Mouse (Mus musculus) ovary, postnatal 10 days (tissue): ENCODE measurements at regions not wholly inside any gene's neighbourhood (a gene's known extent, or its start where the extent isn't known, plus 50 kb on each side); places are given as distances from the start of the nearest gene placed in this dataset.

ENCODE experiments used
- DNase-seq: peaks from one replicate; pipeline ENCODE4 v3.0.0; 2022; ENCODE audit warnings: low spot score

GRCm38 (mm10) chr15:94219907-94220306 lies 245.3 kb downstream of the Adamts20 start:
- no peak for DNase-seq

DNA sequence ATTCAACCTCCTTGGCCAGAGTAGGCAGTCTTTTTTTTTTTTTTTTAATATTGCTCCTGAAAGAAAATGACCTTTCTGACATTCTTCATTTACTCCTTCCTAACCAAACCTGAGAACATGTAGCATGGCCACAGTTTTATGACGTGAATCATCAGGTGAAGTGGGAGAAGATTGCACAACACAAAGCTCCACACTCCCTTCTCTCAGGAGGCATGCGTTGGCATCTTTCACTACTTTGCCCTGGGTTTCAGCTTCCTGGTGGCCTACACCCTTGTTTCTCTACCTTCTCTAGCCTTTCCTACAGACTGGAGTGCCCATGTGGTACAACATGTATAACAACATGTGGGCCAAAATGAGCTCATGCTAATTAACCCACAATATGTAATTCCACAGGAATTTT lies 248.5 kb downstream of the Adamts20 start:
- no peak for DNase-seq

DNA sequence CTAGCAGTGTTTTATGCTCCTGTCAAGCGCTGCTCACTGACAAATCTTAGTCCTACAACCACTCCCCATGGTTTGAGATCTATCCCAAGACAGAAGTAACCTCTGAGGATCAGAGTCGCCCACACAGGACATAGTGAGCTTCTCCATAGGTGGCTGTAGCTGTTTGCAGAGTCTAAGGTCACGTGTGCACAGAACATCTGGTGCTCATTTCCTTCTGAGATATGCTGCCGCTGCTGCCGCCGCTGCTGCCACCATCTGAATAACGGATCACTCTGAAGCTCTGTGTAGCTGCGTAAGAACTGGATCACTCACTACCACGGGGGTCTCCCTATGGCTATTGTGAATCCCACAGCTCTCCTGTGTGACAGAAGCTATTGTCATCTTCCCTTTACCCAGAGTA lies 250.8 kb downstream of the Adamts20 start:
- DNase-seq, result no peak

DNA sequence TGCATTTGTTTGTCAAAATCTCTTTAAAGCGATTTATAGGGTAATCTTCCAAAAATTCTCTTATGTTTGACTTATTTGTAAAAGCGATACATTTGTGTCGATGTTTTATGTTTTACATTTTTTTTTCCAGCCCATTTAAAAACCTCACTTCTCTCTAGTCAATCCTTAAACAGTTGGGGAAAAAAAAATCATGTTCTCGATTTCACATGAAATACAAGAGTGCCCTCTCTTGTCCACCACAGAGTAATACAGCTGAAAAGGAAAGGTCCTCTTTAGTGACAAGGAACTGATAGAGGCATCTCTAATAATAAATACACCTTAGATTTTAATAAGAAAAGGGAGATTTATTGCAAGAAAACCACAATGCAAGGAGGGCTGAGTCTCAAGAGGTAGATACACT lies 251.8 kb downstream of the Adamts20 start:
- no peak for DNase-seq

- DNase-seq, result no peak
Observed at GRCm38 (mm10) chr15:94208476-94208875, 256.7 kb downstream of the Adamts20 start.

GRCm38 (mm10) chr15:94206454-94206853 lies 258.8 kb downstream of the Adamts20 start:
- no peak for DNase-seq

DNA sequence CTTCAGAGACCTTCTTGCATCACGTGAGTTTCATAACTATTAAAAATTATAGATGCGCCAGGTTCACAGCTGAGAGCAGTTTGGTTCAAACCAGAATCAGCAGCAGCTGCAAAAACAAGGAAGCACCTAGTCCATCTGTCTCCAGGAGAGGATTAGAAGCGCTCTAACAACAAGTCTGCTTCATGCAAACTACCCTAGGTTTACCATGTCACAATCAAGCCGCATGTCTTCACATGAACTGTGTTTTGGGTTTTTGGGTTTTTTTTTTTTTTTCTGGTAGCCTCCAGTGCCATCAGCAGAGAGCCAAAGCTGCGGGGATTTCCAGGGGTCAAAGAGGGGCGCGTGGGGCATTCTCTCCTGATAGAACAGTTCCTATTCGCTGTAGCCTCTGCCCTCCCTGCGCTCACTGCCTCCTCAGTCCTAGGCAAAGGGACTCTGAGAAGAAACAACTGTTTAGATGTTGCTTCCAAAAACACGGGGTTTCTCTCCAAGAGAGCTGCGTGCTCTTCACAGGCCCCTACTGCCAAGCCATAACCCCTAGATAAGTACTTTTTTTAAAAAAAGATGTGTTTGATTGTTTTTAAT lies 259.8 kb downstream of the Adamts20 start:
- no peak for DNase-seq

DNA sequence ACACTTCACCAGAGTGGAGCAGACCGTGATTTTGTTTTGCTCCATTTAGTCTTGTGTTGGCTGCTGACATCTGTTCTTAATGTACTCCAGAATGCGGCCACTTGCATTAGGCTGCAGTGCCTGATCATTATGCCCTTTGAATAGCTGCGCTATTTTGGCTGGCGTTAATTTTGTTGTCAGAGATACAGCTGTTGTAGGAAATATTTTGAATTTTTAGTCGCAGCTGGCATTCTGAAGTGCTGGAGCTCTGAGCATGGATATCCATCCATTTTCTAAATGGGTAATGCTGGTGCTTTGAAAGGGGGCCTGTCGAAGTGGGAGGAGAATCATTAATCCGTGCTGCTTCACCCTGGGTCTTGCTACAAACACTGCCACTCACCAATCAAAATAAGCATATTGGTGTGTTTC lies 275.1 kb downstream of the Adamts20 start:
- no peak for DNase-seq

DNA sequence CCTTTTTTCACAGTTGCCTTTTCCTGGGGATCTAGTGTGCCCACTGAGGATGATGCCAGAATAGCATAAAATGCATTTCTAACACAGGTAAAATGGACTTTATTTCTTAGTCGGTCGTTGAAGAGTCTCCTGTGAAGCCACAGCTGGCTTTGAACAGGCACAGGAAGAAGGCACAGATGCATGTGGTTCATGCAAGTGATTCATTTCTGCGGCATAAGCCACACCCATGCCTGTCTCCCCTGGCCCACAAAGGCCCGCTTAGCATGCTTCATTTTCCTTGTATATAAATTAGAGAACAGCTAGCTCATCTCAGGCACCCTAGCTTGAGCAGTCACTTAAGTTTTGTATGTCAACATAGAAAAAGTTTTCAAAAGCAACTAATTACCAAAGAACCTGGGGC lies 277.6 kb downstream of the Adamts20 start:
- no peak for DNase-seq

GRCm38 (mm10) chr15:94183663-94184375 lies 281.4 kb downstream of the Adamts20 start:
- no peak for DNase-seq

DNA sequence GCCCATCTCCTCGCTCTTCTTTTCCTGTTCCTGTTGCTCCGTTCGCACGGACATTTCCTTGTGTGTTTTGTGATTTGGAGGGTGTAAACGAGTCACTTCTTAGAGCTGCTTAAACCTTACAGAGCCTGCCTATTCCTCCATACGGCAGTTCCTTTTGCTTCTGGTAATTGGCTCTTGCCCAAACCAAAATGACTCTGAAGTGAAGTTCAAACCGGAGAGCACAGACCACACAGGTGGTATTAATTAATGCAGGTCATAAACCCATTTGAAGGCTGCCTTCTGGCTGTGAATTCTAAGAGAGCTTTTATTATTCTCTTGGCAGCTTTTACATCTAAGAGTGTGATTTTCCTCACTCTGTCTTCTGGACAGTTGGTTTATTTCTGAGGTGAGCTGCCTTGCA lies 291.1 kb downstream of the Adamts20 start:
- DNase-seq, result no peak

- DNase-seq, result no peak
Observed at GRCm38 (mm10) chr15:94160806-94161205, 304.4 kb downstream of the Adamts20 start.

- DNase-seq, result peak; percentile 15
Observed at GRCm38 (mm10) chr15:94139534-94139958, 325.7 kb downstream of the Adamts20 start.

DNA sequence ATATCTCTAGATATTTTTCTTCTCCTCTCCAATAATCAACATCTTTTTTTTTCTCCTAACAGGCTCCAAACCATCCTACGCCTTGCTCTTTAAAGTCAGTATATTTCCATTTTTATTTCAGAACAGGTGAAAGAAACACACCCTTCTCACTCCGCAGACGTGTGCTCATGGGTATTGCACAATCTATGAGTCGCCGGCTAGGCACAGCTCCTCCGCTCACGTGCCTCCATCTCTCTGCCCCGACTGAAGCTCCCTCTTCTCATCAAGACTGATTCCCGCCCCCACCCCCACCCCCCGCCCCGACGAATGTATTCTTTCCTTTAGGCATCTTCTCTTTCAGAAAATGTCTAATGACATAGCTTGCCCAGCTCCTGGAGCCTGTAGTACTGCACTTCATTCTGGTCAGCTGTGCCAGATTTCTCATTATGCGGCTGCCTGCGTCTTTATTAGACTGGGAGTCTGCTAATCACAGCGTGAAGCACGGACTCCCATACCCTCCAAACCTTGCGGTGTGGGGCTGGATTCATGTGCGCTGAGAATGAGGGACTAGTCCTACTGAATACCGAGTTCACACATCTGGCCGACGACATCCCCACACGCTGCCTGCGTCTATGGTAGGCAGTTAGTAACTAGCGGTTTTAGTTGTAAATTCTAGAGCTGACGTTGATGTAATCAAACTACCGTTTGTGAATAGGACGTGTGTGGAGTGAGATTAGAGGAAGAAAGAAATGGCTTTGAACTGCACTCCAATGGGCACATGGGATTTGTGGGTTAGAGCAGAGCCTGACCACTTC lies 327.9 kb downstream of the Adamts20 start:
- DNase-seq, result no peak

DNA sequence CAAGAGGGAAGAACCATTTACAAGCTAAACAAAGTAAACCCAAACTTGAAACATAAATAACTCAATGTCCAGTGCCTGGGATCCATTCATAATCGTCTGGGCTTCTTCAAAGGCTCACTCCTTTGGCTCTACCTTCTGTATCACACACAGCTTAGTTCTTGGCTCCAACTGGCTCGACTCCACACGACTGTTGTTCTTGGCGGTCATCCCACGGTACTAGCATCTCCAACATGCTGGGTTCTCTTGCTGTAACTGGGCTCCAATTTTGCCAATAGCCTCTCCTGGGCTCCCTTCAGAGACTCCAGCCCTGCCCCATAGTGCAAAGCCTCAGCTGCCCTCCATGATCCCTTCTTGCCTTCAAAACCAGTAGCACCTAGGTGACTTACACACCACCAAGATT lies 352.4 kb downstream of the Adamts20 start:
- no peak for DNase-seq

DNA sequence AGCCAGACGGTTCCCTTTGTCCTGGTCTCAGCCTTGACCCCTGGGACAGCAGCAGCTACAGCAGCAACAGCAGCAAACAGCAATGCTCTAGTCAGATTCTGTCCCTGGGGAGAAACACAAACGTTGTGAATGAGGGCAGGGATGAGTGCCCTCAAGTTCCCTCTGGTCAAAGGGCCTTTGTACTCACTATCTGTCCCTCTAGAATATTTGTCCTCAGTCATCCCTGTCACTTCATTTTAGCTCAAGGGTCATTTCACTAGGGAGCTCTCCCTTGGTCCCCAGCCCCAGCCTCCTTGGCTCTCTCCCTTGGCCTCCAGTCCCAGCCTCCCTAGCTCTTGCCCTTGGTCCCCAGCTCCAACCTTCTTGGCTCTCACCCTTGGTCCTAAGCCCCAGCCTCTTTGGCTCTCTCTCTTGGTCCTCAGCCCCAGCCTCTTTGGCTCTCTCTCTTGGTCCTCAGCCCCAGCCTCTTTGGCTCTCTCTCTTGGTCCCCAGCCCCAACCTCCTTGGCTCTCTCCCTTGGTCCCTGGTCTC lies 358.0 kb downstream of the Adamts20 start:
- no peak for DNase-seq

- no peak for DNase-seq
Observed at GRCm38 (mm10) chr15:94090644-94091043, 374.6 kb downstream of the Adamts20 start.

DNA sequence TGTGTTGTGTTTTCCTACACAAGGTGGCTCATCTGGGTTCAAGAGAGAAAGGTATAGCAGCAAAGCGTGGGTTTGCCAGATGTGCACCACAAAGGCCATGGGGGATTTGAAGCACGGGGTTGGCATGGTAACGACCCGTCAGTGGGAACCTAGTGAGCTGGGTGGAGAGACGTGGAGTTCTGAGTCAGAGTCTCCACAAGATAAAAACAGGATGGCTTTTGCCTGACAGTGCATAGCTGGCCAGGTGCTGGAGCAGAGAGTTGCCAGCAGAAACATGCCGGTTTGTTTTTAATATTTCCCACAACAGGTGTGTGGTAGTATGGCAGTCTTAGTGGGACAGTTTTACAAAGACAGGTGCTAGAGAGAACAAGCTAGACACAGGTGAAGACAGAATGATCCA lies 375.4 kb downstream of the Adamts20 start:
- no peak for DNase-seq

DNA sequence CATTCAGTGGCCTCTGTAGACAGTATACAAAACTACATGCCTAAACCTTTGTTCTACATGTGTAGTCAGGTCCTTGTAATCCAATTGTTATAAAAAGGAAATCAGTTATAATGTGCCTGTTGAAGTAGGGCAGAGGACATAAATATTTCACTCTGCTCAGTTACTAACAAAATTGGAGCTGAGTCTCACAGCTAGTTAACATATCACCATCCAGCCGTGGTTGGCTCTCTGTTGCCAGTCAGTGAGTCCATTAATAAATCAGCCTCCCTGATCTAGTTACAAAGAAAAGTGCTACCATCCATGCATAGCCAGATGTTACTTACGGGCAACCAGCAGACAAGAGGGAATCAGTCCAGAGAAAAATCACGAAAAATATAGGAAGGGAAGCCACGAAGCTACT lies 382.8 kb downstream of the Adamts20 start:
- no peak for DNase-seq

- no peak for DNase-seq
Observed at GRCm38 (mm10) chr15:94077056-94077455, 388.2 kb downstream of the Adamts20 start.

- no peak for DNase-seq
Observed at GRCm38 (mm10) chr15:94074161-94074950, 390.9 kb downstream of the Adamts20 start.

DNA sequence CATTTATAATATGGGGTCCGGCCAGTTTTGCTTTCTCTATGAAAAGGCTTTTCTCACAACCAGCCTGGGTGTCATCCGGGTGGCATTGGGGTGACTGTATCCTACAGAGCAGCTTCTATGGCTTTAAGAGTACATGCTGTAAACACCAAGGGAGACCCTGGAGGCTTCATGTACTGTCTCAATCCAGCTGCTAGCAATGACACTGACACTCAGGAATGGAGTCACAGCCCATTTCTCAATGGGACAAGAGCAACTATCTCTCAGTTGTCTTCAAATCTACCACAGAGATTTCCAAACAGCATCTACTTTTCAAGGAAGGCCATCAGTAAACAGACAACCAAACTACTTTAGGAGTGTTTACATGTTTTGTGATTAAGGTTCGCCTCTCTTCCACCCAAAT lies 397.5 kb downstream of the Adamts20 start:
- no peak for DNase-seq
